ENCODE assay signal across 23 mouse cellular contexts in the genomic region with DNA sequence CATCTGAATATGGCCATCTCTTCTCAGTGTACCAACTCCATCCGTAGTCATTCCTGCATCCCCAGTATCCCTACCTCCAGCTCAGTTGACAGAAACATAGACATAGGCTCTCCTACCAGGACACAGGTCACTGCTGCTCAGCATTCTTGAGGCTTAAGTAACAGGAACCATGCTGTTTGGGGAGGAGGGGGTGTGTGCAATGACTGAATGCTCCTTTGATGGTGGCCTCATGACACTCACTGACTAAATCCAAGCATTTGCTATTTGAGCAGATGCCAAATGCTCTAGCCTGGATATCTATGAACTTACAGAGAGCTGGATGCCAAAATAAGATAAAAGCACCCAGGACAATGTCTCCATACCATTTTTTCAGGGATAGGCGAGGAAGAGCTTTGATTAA. TPM values are rescaled to one million over a fixed set of nuclear protein-coding genes. Genes with fewer than 3 reads are reported as not detected.
"Had no signal": no experiment of that assay in that cellular context is flagged by ENCODE, and none has a peak within 500 bp of the region (broad histone marks: within the 10 kb centered on the region; RNA-seq: fewer than 3 reads in every experiment).

No protein-coding gene starts in this region.

- H3K4me3 ChIP-seq: kidney, embryonic 15.5 days; limb, embryonic 13.5 days; liver, embryonic 12.5 days; liver, embryonic 15.5 days; midbrain, embryonic 12.5 days; midbrain, embryonic 15.5 days; neural tube, embryonic 12.5 days; neural tube, embryonic 15.5 days; stomach, embryonic 15.5 days had no signal

- H3K4me1 ChIP-seq: liver, embryonic 12.5 days; liver, embryonic 15.5 days; midbrain, embryonic 12.5 days; midbrain, embryonic 15.5 days had no signal

- DNase-seq: kidney, adult 2 months; kidney, postnatal 14 days; kidney, postnatal 4 days; left cerebral cortex, postnatal 4 days; lung, adult 18-20 months; lung, postnatal 14 days; right cerebral cortex, adult 18-20 months; right cerebral cortex, postnatal 14 days; spleen, adult 18-20 months; thymus, adult 18-20 months; thymus, postnatal 36 days had no signal

RNA-seq across cellular contexts. Expression of a gene that starts 2.2 kb away (rescaled TPM):
- total RNA-seq: left cerebral cortex, postnatal 4 days; megakaryocyte, adult 5-6 weeks had no signal
- polyA plus RNA-seq: macrophage; testis, adult 2 months had no signal
